Mouse (Mus musculus): ENCODE measurements at regions not wholly inside any gene's neighbourhood (a gene's known extent, or its start where the extent isn't known, plus 50 kb on each side); places are given as distances from the start of the nearest gene placed in this dataset.
"Not testable (repeated sequence)": the region's sequence is repeated elsewhere in the genome, so short reads cannot be mapped to it uniquely, and the experiment has no call there.

DNA sequence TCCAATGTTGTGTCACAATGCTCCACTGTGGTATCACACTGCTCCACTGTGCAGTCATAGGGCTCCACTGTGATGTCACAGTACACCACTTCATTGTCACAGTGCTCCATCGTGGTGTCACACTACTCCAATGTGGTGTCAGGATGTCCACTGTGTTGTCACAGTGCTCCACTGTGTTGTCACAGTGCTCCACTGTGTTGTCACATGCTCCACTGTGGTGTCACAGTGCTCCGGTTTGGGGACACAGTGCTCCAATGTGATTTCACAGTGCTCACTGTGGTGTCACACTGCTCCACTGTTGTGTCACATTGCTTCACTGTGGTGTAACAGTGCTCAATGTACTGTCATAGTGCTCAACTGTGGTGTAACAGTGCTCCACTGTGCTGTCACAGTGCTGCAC, 108.1 kb upstream of the Scaf8 start:
- Histone ChIP-seq H3K4me2 (no peak overlapping the region), H3K27ac (no peak overlapping the region), H3K4me1 (replicated peaks) (no peaks in the 10 kb centered on the region), H3K27me3 (no peaks in the 10 kb centered on the region), H3K9me3 (replicated peaks) (peaks cover 53% of the 10 kb centered on the region), H3K4me3 (replicated peaks) (no peak overlapping the region), H3K36me3 (no peaks in the 10 kb centered on the region), H3K9ac (no peak overlapping the region)
- no peak for DNase-seq
- no peak for ATAC-seq (ENCODE audit: low read depth)
- WGBS (ENCODE audit: insufficient replicate concordance) = 59% methylated on average over 2 of the region's 2 CpGs

DNA sequence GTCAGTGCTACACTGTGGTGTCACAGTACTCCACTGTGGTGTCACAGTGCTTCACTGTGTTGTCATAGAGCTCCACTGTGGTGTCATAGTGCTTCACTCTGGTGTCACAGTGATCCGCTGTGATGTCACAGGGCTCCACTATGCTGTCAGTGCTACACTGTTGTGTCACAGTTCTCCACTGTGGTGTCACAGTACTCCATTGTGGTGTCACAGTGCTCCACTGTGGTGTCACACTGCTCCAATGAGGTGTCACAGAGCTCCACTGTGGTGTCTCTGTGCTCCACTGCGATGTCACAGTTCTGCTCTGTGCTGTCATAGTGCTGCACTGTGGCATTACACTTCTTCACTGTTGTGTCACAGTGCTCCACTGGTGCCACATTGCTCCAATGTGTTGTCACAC, 107.5 kb upstream of the Scaf8 start:
- Histone ChIP-seq H3K4me2 (no peak overlapping the region), H3K9ac (no peak overlapping the region), H3K27ac (no peak overlapping the region), H3K9me3 (replicated peaks) (peaks cover 50% of the 10 kb centered on the region), H3K36me3 (no peaks in the 10 kb centered on the region), H3K4me3 (replicated peaks) (no peak overlapping the region), H3K27me3 (no peaks in the 10 kb centered on the region), H3K4me1 (replicated peaks) (no peaks in the 10 kb centered on the region)
- WGBS (ENCODE audit: insufficient replicate concordance) = 47% methylated on average over 2 of the region's 2 CpGs
- DNase-seq (no peak), ATAC-seq (ENCODE audit: low read depth) (no peak)

DNA sequence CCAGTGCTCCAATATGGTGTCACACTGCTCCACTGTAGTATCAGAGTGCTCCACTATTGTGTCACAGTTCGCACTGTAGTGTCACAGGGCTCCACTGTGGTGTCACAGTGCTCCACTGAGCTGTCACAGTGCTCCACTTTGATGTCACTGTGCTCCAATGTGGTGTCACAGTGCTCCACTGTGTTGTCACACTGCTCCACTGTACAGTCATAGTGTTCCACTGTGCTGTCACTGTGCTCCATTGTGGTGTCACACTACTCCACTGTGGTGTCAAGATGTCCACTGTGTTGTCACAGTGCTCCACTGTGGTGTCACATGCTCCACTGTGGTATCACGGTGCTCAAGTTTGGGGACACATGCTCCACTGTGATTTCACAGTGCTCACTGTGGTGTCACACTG, 104.8 kb upstream of the Scaf8 start:
- no peaks in the 10 kb centered on the region for H3K4me1 ChIP-seq (replicated peaks)
- H3K9ac ChIP-seq = no peak overlapping the region
- ATAC-seq (ENCODE audit: low read depth) (no peak), DNase-seq (no peak)
- no peaks in the 10 kb centered on the region for H3K27me3 ChIP-seq
- no peak overlapping the region for H3K4me2 ChIP-seq
- no peak overlapping the region for H3K4me3 ChIP-seq (replicated peaks)
- 32% methylated on average over 2 of the region's 2 CpGs for WGBS (ENCODE audit: insufficient replicate concordance)
- H3K27ac ChIP-seq = no peak overlapping the region
- peaks cover 60% of the 10 kb centered on the region for H3K9me3 ChIP-seq (replicated peaks)
- H3K36me3 ChIP-seq = no peaks in the 10 kb centered on the region

DNA sequence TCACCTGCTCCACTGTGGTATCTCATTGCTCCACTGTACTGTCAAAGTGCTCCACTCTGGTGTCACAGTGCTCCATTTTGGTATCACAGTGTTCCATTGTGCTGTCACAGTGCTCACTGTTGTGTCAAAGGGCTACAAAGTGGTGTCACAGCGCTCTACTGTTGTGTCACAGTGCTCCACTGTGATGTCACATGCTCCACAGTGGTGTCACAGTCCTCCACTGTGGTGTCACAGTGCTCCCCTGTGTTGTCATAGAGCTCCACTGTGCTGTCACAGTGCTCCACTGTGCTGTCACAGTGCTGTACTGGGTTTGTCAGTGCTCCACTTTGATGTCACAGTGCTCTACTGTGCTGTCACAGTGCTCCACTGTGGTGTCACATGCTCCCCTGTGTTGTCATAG, 102.7 kb upstream of the Scaf8 start:
- no peaks in the 10 kb centered on the region for H3K27me3 ChIP-seq
- ATAC-seq (ENCODE audit: low read depth) (no peak), DNase-seq (no peak)
- 16% methylated on average over 1 of the region's 1 CpGs for WGBS (ENCODE audit: insufficient replicate concordance)
- no peak overlapping the region for H3K27ac ChIP-seq
- peaks cover 66% of the 10 kb centered on the region for H3K9me3 ChIP-seq (replicated peaks)
- H3K9ac ChIP-seq = no peak overlapping the region
- H3K4me3 ChIP-seq (replicated peaks) = no peak overlapping the region
- no peaks in the 10 kb centered on the region for H3K4me1 ChIP-seq (replicated peaks)
- H3K36me3 ChIP-seq = no peaks in the 10 kb centered on the region
- H3K4me2 ChIP-seq = no peak overlapping the region

DNA sequence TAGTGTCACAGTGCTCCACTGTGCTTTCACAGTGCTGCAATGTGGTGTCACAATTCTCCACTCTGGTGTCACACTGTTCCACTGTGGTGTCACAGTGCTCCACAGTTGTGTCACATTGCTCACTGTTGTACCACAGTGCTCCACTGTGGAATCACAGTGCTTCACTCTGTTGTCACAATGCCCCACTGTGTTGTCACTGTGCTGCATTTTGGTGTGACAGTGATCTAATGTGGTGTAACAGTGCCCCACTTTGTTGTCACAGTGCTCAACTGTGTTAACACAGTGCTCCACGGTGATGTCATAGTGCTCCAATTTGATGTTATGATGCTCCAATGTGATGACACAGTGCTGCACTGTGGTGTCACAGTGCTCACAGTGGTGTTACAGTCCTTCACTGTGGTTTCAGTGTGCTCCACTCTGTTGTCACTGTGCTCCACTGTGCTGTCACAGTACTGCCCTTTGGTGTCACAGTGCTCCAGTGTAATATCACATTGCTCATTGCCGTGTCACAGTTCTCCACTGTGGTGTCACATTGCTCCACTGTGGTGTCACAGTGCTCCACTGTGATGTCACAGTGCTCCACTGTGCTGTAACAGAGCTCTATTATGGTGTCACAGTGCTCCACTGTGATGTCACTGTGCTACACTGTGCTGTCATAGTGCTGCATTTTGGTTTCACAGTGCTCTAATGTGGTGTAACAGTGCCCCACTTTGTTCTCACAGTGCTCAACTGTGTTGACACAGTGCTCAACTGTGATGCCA, 95.0 kb upstream of the Scaf8 start:
- 59% methylated on average over 2 of the region's 2 CpGs for WGBS (ENCODE audit: insufficient replicate concordance)
- Histone ChIP-seq H3K36me3 (no peaks in the 10 kb centered on the region), H3K4me2 (no peak overlapping the region), H3K4me3 (replicated peaks) (no peak overlapping the region), H3K4me1 (replicated peaks) (no peaks in the 10 kb centered on the region), H3K9me3 (replicated peaks) (peaks cover 42% of the 10 kb centered on the region), H3K27ac (no peak overlapping the region), H3K27me3 (no peaks in the 10 kb centered on the region), H3K9ac (no peak overlapping the region)
- no peak for DNase-seq
- ATAC-seq (ENCODE audit: low read depth) = no peak; the same call in 1 of the 2 replicates

DNA sequence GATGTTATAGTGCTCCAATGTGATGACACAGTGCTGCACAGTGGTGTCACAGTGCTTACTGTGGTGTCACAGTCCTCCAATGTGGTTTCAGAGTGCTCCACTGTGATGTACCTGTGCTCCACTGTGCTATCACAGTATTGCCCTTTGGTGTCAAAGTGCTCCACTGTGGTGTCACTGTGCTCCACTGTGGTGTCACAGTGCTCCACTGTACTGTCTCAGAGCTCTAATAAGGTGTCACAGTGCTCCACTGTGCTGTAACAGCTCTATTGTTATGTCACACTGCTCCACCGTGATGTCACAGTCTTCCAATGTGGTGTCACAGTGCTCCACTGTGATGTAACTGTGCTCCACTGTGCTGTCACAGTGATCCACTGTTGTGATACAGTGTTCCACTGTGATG, 94.4 kb upstream of the Scaf8 start:
- ATAC-seq (ENCODE audit: low read depth) = peak; percentile 54; the same call in 1 of the 2 replicates
- no peak overlapping the region for H3K4me2 ChIP-seq
- DNase-seq = no peak
- H3K27me3 ChIP-seq = no peaks in the 10 kb centered on the region
- H3K9me3 ChIP-seq (replicated peaks) = peaks cover 37% of the 10 kb centered on the region
- H3K36me3 ChIP-seq = no peaks in the 10 kb centered on the region
- no peak overlapping the region for H3K27ac ChIP-seq
- no peak overlapping the region for H3K4me3 ChIP-seq (replicated peaks)
- no peaks in the 10 kb centered on the region for H3K4me1 ChIP-seq (replicated peaks)
- no peak overlapping the region for H3K9ac ChIP-seq
- WGBS (ENCODE audit: insufficient replicate concordance) = 70% methylated on average over 1 of the region's 1 CpGs

DNA sequence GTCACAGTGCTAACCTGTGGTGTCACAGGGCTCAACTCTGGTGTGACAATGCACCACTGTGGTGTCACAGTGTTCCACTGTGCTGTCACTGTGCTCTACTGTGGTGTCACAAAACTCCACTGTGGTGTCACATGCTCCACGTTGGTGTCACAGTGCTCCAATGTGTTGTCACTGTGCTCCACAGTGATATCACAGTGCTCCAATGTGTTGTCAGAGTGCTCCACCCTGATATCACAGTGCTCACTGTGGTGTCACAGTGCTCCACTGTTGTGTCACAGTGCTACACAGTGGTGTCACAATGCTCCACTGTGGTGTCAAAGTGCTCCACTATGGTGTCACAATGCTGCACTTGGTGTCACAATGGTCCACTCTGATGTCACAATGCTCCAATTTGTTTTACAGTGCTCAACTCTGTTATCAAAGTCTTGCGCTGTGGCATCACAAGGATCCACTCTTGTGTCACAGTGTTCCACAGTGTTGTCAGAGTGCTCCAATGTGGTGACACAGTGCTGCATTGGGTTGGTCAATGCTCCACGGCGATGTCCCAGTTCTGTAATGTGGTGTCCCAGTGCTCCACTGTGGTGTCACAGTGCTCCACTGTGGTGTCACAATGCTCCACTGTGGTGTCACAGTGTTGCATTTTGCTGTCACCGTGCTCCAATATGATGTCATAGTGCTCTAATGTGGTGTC, 92.4 kb upstream of the Scaf8 start:
- ATAC-seq (ENCODE audit: low read depth) (no peak), DNase-seq (no peak)
- Histone ChIP-seq H3K27ac (no peak overlapping the region), H3K4me2 (no peak overlapping the region), H3K9ac (no peak overlapping the region), H3K36me3 (no peaks in the 10 kb centered on the region), H3K4me3 (replicated peaks) (no peak overlapping the region), H3K4me1 (replicated peaks) (no peaks in the 10 kb centered on the region), H3K9me3 (replicated peaks) (peaks cover 25% of the 10 kb centered on the region; the same call in 1 of the 2 replicates), H3K27me3 (no peaks in the 10 kb centered on the region)
- 60% methylated on average over 5 of the region's 5 CpGs for WGBS (ENCODE audit: insufficient replicate concordance)

DNA sequence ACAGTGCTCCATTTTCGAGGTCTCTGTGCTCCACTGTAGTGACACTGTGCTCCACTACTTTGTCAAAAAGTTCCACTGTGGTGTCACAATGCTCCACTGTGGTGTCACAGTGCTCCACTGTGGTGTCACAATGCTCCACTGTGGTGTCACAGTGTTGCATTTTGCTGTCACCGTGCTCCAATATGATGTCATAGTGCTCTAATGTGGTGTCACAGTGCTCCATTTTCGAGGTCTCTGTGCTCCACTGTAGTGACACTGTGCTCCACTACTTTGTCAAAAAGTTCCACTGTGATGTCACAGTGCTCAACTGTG, 91.9 kb upstream of the Scaf8 start:
- not testable (repeated sequence) for H3K36me3 ChIP-seq; H3K9ac ChIP-seq; ATAC-seq (ENCODE audit: low read depth); H3K4me1 ChIP-seq (replicated peaks); H3K27ac ChIP-seq; H3K4me2 ChIP-seq; H3K27me3 ChIP-seq; DNase-seq; H3K4me3 ChIP-seq (replicated peaks)
- H3K9me3 ChIP-seq (replicated peaks) = peaks cover 20% of the 10 kb centered on the region; the same call in 1 of the 2 replicates
- WGBS (ENCODE audit: insufficient replicate concordance) = 34% methylated on average over 3 of the region's 3 CpGs

DNA sequence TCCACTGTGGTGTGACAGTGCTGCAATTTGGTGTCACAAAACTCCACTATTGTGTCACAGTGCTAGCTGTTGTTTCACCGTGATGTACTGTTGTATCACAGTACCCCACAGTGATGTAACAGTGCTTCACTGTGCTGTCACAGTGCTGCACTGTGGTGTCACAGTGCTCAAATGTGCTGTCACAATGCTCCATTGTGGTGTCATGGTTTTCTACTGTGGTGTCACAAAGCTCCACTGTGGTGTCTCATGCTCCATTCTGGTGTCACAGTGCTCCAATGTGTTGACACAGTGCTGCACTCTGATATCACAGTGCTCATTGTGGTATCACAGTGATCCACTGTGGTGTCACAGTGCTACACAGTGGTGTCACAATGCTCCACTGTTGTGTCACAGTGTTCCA, 91.3 kb upstream of the Scaf8 start:
- no peak for DNase-seq
- ATAC-seq (ENCODE audit: low read depth) = no peak
- peaks cover 17% of the 10 kb centered on the region; the same call in 1 of the 2 replicates for H3K9me3 ChIP-seq (replicated peaks)

DNA sequence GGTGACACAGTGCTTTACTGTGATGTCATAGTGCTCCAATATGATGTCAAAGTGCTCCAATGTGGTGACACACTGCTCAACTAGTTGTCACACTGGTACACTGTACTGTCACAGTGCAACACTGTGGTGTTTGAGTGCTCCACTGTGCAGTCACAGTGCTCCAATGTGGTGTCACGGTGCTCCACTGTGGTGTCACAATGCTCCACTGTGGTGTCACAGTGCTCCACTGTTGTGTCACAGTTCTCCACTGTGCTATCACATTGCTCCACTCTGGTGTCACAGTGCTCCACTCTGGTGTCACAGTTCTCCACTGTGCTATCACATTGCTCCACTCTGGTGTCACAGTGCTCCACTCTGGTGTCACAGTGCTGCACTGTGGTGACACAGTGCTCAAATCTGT, 87.9 kb upstream of the Scaf8 start:
- H3K9ac ChIP-seq; H3K4me2 ChIP-seq; H3K4me3 ChIP-seq (replicated peaks); ATAC-seq (ENCODE audit: low read depth); H3K27me3 ChIP-seq; H3K4me1 ChIP-seq (replicated peaks); DNase-seq; H3K36me3 ChIP-seq; H3K27ac ChIP-seq: not testable (repeated sequence)
- peaks cover 17% of the 10 kb centered on the region; the same call in 1 of the 2 replicates for H3K9me3 ChIP-seq (replicated peaks)
- 33% methylated on average over 1 of the region's 1 CpGs for WGBS (ENCODE audit: insufficient replicate concordance)

More for the DNA sequence above, 91.3 kb upstream of the Scaf8 start:
- no peaks in the 10 kb centered on the region for H3K27me3 ChIP-seq
- WGBS (ENCODE audit: insufficient replicate concordance) = 69% methylated on average over 1 of the region's 1 CpGs
- no peak overlapping the region for H3K9ac ChIP-seq
- H3K4me3 ChIP-seq (replicated peaks) = no peak overlapping the region
- H3K27ac ChIP-seq = no peak overlapping the region
- H3K4me2 ChIP-seq = no peak overlapping the region
- no peaks in the 10 kb centered on the region for H3K36me3 ChIP-seq
- H3K4me1 ChIP-seq (replicated peaks) = no peaks in the 10 kb centered on the region

DNA sequence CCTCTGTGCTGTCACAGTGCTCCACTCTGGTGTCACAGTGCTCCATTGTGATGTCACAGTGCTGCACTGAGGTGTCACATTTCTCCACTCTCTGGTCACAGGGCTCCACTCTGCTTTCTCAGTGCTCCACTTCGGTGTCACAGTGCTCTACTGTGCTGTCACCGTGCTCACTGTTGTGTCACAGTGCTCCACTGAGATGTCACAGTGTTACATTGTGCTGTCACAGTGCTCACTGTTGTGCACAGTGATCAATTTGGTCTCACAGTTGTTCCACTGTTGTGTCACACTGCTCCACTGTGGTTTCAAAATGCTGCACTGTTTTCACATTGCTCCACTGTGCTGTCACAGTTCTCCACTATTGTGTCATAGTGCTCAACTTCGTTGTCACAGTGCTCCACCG, 87.4 kb upstream of the Scaf8 start:
- no peak overlapping the region for H3K4me3 ChIP-seq (replicated peaks)
- no peak for ATAC-seq (ENCODE audit: low read depth)
- H3K4me1 ChIP-seq (replicated peaks) = no peaks in the 10 kb centered on the region
- no peak overlapping the region for H3K27ac ChIP-seq
- H3K27me3 ChIP-seq = no peaks in the 10 kb centered on the region
- H3K36me3 ChIP-seq = no peaks in the 10 kb centered on the region
- peaks cover 16% of the 10 kb centered on the region for H3K9me3 ChIP-seq (replicated peaks)
- no peak for DNase-seq
- no peak overlapping the region for H3K4me2 ChIP-seq
- no peak overlapping the region for H3K9ac ChIP-seq
- 54% methylated on average over 4 of the region's 4 CpGs for WGBS (ENCODE audit: insufficient replicate concordance)

DNA sequence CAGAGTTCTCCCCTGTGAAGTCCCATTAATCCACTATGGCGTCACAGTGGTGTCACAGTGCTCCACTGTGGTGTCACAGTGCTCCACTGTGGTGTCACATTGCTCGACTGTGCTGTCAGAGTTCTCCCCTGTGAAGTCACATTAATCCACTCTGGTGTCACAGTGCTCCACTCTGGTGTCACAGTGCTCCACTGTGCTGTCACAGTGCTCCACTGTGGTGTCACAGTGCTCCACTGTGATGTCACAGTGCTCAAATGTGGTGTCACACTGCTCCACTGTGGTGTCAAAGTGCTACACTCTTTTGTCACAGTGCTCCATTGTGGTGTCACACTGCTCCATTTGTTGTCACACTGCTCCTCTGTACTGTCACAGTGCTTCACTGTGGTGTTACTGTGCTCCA, 85.0 kb upstream of the Scaf8 start:
- not testable (repeated sequence) for H3K27ac ChIP-seq; H3K27me3 ChIP-seq; H3K4me3 ChIP-seq (replicated peaks); H3K4me2 ChIP-seq; DNase-seq; H3K36me3 ChIP-seq; H3K9ac ChIP-seq; H3K4me1 ChIP-seq (replicated peaks)
- H3K9me3 ChIP-seq (replicated peaks) = peaks cover 17% of the 10 kb centered on the region
- 39% methylated on average over 2 of the region's 2 CpGs for WGBS (ENCODE audit: insufficient replicate concordance)
- ATAC-seq (ENCODE audit: low read depth) = peak; percentile 60
